Comparison of ENCODE assay signal across 8 mouse cellular contexts in the genomic region with DNA sequence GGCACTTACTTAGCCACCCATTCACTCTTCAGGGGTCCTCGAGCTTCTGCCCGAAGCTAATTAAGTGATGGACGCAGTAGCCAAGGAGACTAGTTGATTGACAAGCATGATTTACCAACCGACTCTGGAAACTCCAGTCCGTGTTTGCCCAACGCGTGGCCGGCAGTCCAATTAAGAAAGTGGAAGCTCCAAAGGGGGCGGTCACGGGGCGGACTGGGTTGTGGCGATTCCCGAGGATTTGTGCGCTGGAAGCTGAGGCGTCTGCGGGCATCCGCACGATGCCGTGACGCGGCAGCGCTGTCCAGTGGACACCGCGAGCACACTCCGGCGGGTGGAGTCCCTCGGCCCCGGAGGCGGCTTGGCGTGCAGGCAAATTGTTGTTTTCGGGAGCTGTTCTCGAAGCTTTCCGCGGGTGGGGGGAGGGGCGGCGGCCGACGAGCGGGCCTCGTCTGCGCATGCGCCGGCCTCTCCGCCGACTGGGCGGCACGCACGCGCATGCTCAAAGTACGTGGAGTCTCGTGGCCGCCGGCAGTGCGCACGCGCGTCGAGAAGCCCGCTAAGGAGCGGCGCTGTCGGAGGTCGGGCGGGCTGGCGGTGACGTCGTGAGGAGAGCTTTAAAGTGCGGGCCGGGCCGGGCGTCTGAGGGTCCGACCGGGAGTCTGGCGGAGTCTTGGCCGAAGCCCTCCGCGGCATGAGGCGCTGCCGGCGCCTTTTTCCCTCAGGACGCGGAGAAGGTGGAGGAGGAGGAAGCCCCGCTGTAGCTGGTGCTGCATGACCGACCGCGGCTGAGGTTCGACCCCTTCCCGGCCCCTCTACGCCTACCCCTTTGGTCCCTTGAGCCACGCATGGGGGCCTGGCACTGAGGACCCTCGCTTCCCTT. TPM values are rescaled to one million over a fixed set of nuclear protein-coding genes. Genes with fewer than 3 reads are reported as not detected.
DNase-seq lines count a peak whose midpoint lies in the region; ATAC-seq and TF ChIP-seq lines count a peak whose summit lies in the region.

No protein-coding gene starts in this region.

- H3K36me3 ChIP-seq in C2C12 (ENCODE audit: control insufficient read depth, insufficient read depth) (peaks cover 33% of the 10 kb centered on the region), myocyte (ENCODE audit: control insufficient read depth, insufficient read depth) (peaks cover 10% of the 10 kb centered on the region)
- peaks cover 34% of the 10 kb centered on the region for H3K36me3 ChIP-seq in erythroblast, embryonic 14.5 days (ENCODE audit: control insufficient read depth)
- no peaks in the 10 kb centered on the region for H3K36me3 ChIP-seq in heart, embryonic 11.5 days (ENCODE audit: control insufficient read depth, insufficient read depth, low read length)
- H3K36me3 ChIP-seq in kidney, embryonic 16.5 days (ENCODE audit: insufficient read depth, low read length): peaks cover 8% of the 10 kb centered on the region
- peaks cover 12% of the 10 kb centered on the region for H3K36me3 ChIP-seq in liver, adult 2 months (ENCODE audit: control insufficient read depth, insufficient read depth, low read length)
- H3K36me3 ChIP-seq in splenic B cell, adult 2 months (ENCODE audit: control insufficient read depth, insufficient read depth, low read length, poor library complexity, severe bottlenecking): peaks cover 4% of the 10 kb centered on the region; the same call in 1 of the 2 replicates

- H3K79me3 ChIP-seq in C2C12 (ENCODE audit: low read depth): peaks cover 45% of the 10 kb centered on the region

- no peak for TF ChIP-seq CTCF in C2C12 (IDR thresholded peaks at IDR 0.05; ENCODE audit: control insufficient read depth, insufficient read depth, insufficient read length)
- no peak for TF ChIP-seq CTCF in brain, embryonic 14.5 days (IDR thresholded peaks at IDR 0.05; ENCODE audit: borderline replicate concordance, extremely low read depth, insufficient read depth, insufficient read length)
- no peak for TF ChIP-seq CTCF in liver, adult 2 months (IDR thresholded peaks at IDR 0.05; ENCODE audit: low read depth, low read length)

- H3K79me2 ChIP-seq in C2C12 (ENCODE audit: control insufficient read depth, insufficient read depth): peaks cover 49% of the 10 kb centered on the region
- H3K79me2 ChIP-seq in liver, adult 2 months (ENCODE audit: control insufficient read depth, insufficient read depth, low read length): peaks cover 25% of the 10 kb centered on the region
- peaks cover 48% of the 10 kb centered on the region for H3K79me2 ChIP-seq in myocyte (ENCODE audit: control insufficient read depth, insufficient read depth)

- peak overlapping the region; percentile 98 for H3K9ac ChIP-seq in heart, embryonic 11.5 days (ENCODE audit: low read depth, low read length)
- H3K9ac ChIP-seq in kidney, embryonic 16.5 days (replicated peaks; ENCODE audit: low read length): peak overlapping the region; percentile 95
- peak overlapping the region; percentile 96 for H3K9ac ChIP-seq in liver, adult 2 months (ENCODE audit: low read depth, low read length)

- DNase-seq in brain, embryonic 14.5 days (ENCODE audit: low read depth): peak; percentile 99
- peak; percentile 99 for DNase-seq in liver, adult 2 months (ENCODE audit: extremely low read depth, low read depth, low spot score)
- peak; percentile 98 for DNase-seq in splenic B cell, adult 2 months (ENCODE audit: low read depth, low spot score)

- peak overlapping the region; percentile 100 for H3K27ac ChIP-seq in heart, embryonic 11.5 days (ENCODE audit: low read depth, low read length)
- H3K27ac ChIP-seq in kidney, embryonic 16.5 days (ENCODE audit: low read length): peak overlapping the region; percentile 100
- H3K27ac ChIP-seq in liver, adult 2 months (replicated peaks; ENCODE audit: insufficient read depth, low read depth, low read length): peak overlapping the region; percentile 95

- WGBS in heart, embryonic 11.5 days (ENCODE audit: insufficient replicate concordance): under 1% methylated on average over 90 of the region's 91 CpGs
- 0% methylated on average over 91 of the region's 91 CpGs for WGBS in kidney, embryonic 16.5 days
- WGBS in liver, adult 2 months: under 1% methylated on average over 91 of the region's 91 CpGs

- H3K9me3 ChIP-seq in erythroblast, embryonic 14.5 days (ENCODE audit: control insufficient read depth, low read length): no peaks in the 10 kb centered on the region
- no peaks in the 10 kb centered on the region for H3K9me3 ChIP-seq in heart, embryonic 11.5 days (replicated peaks; ENCODE audit: control insufficient read depth, low read length)
- no peaks in the 10 kb centered on the region for H3K9me3 ChIP-seq in kidney, embryonic 16.5 days (ENCODE audit: low read length)

- H3ac ChIP-seq in C2C12 (ENCODE audit: control insufficient read depth, insufficient read length, low read depth): peak overlapping the region; percentile 84
- peak overlapping the region; percentile 68 for H3ac ChIP-seq in myocyte (ENCODE audit: control insufficient read depth, insufficient read length)

- peak overlapping the region; percentile 94 for H3K4me3 ChIP-seq in C2C12 (ENCODE audit: insufficient read depth, poor library complexity, severe bottlenecking)
- peak overlapping the region; percentile 89 for H3K4me3 ChIP-seq in erythroblast, embryonic 14.5 days (replicated peaks)
- peak overlapping the region; percentile 98 for H3K4me3 ChIP-seq in heart, embryonic 11.5 days (ENCODE audit: low read depth, low read length)
- H3K4me3 ChIP-seq in kidney, embryonic 16.5 days (ENCODE audit: low read length): peak overlapping the region; percentile 97
- peak overlapping the region; percentile 70 for H3K4me3 ChIP-seq in liver, adult 2 months (ENCODE audit: insufficient read depth, low read depth, low read length)
- peak overlapping the region; percentile 95 for H3K4me3 ChIP-seq in myocyte

- peak; percentile 83 for ATAC-seq in heart, embryonic 11.5 days (replicated peaks; ENCODE audit: insufficient number of reproducible peaks, low FRiP score, low TSS enrichment)
- ATAC-seq in kidney, embryonic 16.5 days (ENCODE audit: low FRiP score, low TSS enrichment): peak; percentile 92

- H3K4me1 ChIP-seq in erythroblast, embryonic 14.5 days (ENCODE audit: control insufficient read depth): peaks cover 46% of the 10 kb centered on the region
- peaks cover 23% of the 10 kb centered on the region for H3K4me1 ChIP-seq in heart, embryonic 11.5 days (ENCODE audit: control insufficient read depth, insufficient read depth, low read length)
- peaks cover 37% of the 10 kb centered on the region for H3K4me1 ChIP-seq in kidney, embryonic 16.5 days (ENCODE audit: insufficient read depth, low read length)
- peaks cover 13% of the 10 kb centered on the region for H3K4me1 ChIP-seq in liver, adult 2 months (ENCODE audit: control insufficient read depth, insufficient read depth, low read length)

- H3K4me2 ChIP-seq in heart, embryonic 11.5 days: peak overlapping the region; percentile 80
- peak overlapping the region; percentile 76 for H3K4me2 ChIP-seq in kidney, embryonic 16.5 days (replicated peaks; ENCODE audit: low read depth, low read length)
- peak overlapping the region; percentile 99 for H3K4me2 ChIP-seq in myocyte (ENCODE audit: low read depth)

- peak; percentile 52; the same call in 1 of the 2 replicates for TF ChIP-seq POLR2A in brain, embryonic 14.5 days (IDR thresholded peaks at IDR 0.05; ENCODE audit: borderline replicate concordance, extremely low read depth, insufficient read depth, insufficient read length, poor library complexity, severe bottlenecking)
- TF ChIP-seq POLR2A in liver, adult 2 months (IDR thresholded peaks at IDR 0.05; ENCODE audit: extremely low read depth, insufficient read depth, low read length): peak; percentile 83; the same call in 1 of the 2 replicates
- peak; percentile 77 for TF ChIP-seq POLR2A in myocyte (IDR thresholded peaks at IDR 0.05; ENCODE audit: insufficient read length, low read depth)

- no peaks in the 10 kb centered on the region for H3K27me3 ChIP-seq in C2C12 (ENCODE audit: control insufficient read depth, insufficient read depth, insufficient read length)
- peaks cover 16% of the 10 kb centered on the region for H3K27me3 ChIP-seq in erythroblast, embryonic 14.5 days (ENCODE audit: control insufficient read depth)
- no peaks in the 10 kb centered on the region for H3K27me3 ChIP-seq in heart, embryonic 11.5 days (ENCODE audit: control insufficient read depth, insufficient read depth, low read length)
- no peaks in the 10 kb centered on the region for H3K27me3 ChIP-seq in kidney, embryonic 16.5 days (ENCODE audit: insufficient read depth, low read length)
- no peaks in the 10 kb centered on the region for H3K27me3 ChIP-seq in liver, adult 2 months (ENCODE audit: control insufficient read depth, insufficient read depth, low read length)
- no peaks in the 10 kb centered on the region for H3K27me3 ChIP-seq in myocyte (ENCODE audit: control insufficient read depth, insufficient read depth, insufficient read length)
- H3K27me3 ChIP-seq in splenic B cell, adult 2 months (ENCODE audit: control insufficient read depth, insufficient read depth, low read length, poor library complexity, severe bottlenecking): no peaks in the 10 kb centered on the region

TF ChIP-seq in C2C12, 6 proteins besides CTCF, POLR2A, EP300 and RAD21:
- TF ChIP-seq FOSL1 (IDR thresholded peaks at IDR 0.05; ENCODE audit: insufficient read depth, low read length, poor library complexity, severe bottlenecking): no peak
- peak; percentile 37 for TF ChIP-seq CEBPB (IDR thresholded peaks at IDR 0.05; ENCODE audit: low read depth)
- peak; percentile 58 for TF ChIP-seq MAX (IDR thresholded peaks at IDR 0.05)
- TF ChIP-seq MYOD1 (IDR thresholded peaks at IDR 0.05; ENCODE audit: control insufficient read depth, insufficient read length, low read depth): no peak
- peak; percentile 51 for TF ChIP-seq USF1 (IDR thresholded peaks at IDR 0.05; ENCODE audit: low read depth)

TF ChIP-seq in myocyte, 11 proteins besides CTCF, POLR2A, EP300 and RAD21 (continues in another document):
- TF ChIP-seq POLR2AphosphoS2 (IDR thresholded peaks at IDR 0.05; ENCODE audit: insufficient read length, low read depth) (peak; percentile 63), TCF3 (IDR thresholded peaks at IDR 0.05; ENCODE audit: insufficient read length, low read depth) (no peak), USF1 (IDR thresholded peaks at IDR 0.05; ENCODE audit: low read depth) (peak; percentile 57), SRF (IDR thresholded peaks at IDR 0.05; ENCODE audit: control insufficient read depth, insufficient read length, low read depth) (peak; percentile 51), CEBPB (IDR thresholded peaks at IDR 0.05; ENCODE audit: insufficient read depth, poor library complexity, severe bottlenecking) (no peak), TCF12 (IDR thresholded peaks at IDR 0.05; ENCODE audit: insufficient read depth, poor library complexity, severe bottlenecking) (no peak)

RNA-seq across cellular contexts. Expression of a gene that starts 1.5 kb away (rescaled TPM):
- polyA plus RNA-seq in C2C12 (2012; fragmentation: generic; extraction: Trizol): 20.1 TPM
- polyA plus RNA-seq in brain, embryonic 14.5 days (2012; rRNA removed): 15.8 and 22.4 TPM in 2 replicates
- polyA plus RNA-seq in erythroblast, embryonic 14.5 days (2012): 2.2 and 2.5 TPM in 2 replicates
- polyA plus RNA-seq in heart, embryonic 11.5 days (2014; fragmentation: Nextera tagmentation; extraction: Ambion mirVana): 31.6 and 35.0 TPM in 2 replicates
- polyA plus RNA-seq in kidney, embryonic 16.5 days (2015; fragmentation: Nextera tagmentation; extraction: Ambion mirVana): 34.5 and 34.8 TPM in 2 replicates
- total RNA-seq in liver, adult 2 months (2014; rRNA removed): 25.2 and 33.8 TPM in 2 replicates
- 21.2 and 22.6 TPM in 2 replicates for polyA plus RNA-seq in liver, adult 2 months (2012; rRNA removed)
- 23.5 TPM for polyA plus RNA-seq in myocyte (2012; fragmentation: generic; extraction: Trizol)

Comparison
In these comparisons a context has a peak if more than half of its experiments do, and no peak if none do; other contexts are left out.
1. Peak in every context shown above with its lines: DNase-seq, ATAC-seq, H3K4me3 ChIP-seq and H3K27ac ChIP-seq.